Mouse (Mus musculus) CD4-positive, CD25-positive, alpha-beta regulatory T cell, adult 2 months (primary cell): ENCODE data around the gene Ptprc.

Source experiments
- DNase-seq: peaks from one replicate; pipeline ENCODE4 v3.0.0-alpha.2; 2012; ENCODE audit warnings: low read depth, low spot score

Gene Ptprc

GRCm38 (mm10) chr1:138153126-138153525 lies 22.4 kb downstream of the Ptprc start:
- no peak for DNase-seq

- DNase-seq = peak; percentile 73
These were observed 26.7 kb downstream of the Ptprc start for GRCm38 (mm10) chr1:138148844-138149243.

GRCm38 (mm10) chr1:138145571-138145970 lies 29.9 kb downstream of the Ptprc start:
- no peak for DNase-seq

- DNase-seq = peak; percentile 53
These were observed 30.4 kb downstream of the Ptprc start for GRCm38 (mm10) chr1:138145148-138145547.

- DNase-seq = peak; percentile 66
These were observed 31.1 kb downstream of the Ptprc start for GRCm38 (mm10) chr1:138144365-138144764.

- peak; percentile 66 for DNase-seq
These were observed 34.7 kb downstream of the Ptprc start for GRCm38 (mm10) chr1:138140769-138141168.

GRCm38 (mm10) chr1:138137696-138138095 lies 37.8 kb downstream of the Ptprc start:
- DNase-seq = peak; percentile 56

GRCm38 (mm10) chr1:138137024-138137577 lies 38.4 kb downstream of the Ptprc start:
- peak; percentile 53 for DNase-seq

GRCm38 (mm10) chr1:138136373-138136779 lies 39.1 kb downstream of the Ptprc start:
- DNase-seq = peak; percentile 95

- DNase-seq = no peak
These were observed 39.7 kb downstream of the Ptprc start for GRCm38 (mm10) chr1:138135637-138136372.

GRCm38 (mm10) chr1:138135117-138135516 lies 40.4 kb downstream of the Ptprc start:
- no peak for DNase-seq

- DNase-seq = peak; percentile 77
These were observed 41.2 kb downstream of the Ptprc start for GRCm38 (mm10) chr1:138134324-138134723.

GRCm38 (mm10) chr1:138131739-138132138 lies 43.8 kb downstream of the Ptprc start:
- DNase-seq = no peak

GRCm38 (mm10) chr1:138130145-138130544 lies 45.4 kb downstream of the Ptprc start:
- peak; percentile 75 for DNase-seq

GRCm38 (mm10) chr1:138126843-138127242 lies 48.7 kb downstream of the Ptprc start:
- DNase-seq = no peak

- peak; percentile 58 for DNase-seq
These were observed 50.2 kb downstream of the Ptprc start for GRCm38 (mm10) chr1:138125281-138125680.

GRCm38 (mm10) chr1:138123866-138124265 lies 51.6 kb downstream of the Ptprc start:
- DNase-seq = peak; percentile 83

- no peak for DNase-seq
These were observed 55.6 kb downstream of the Ptprc start for GRCm38 (mm10) chr1:138119895-138120294.

GRCm38 (mm10) chr1:138093219-138093618 lies 82.3 kb downstream of the Ptprc start:
- DNase-seq = no peak

GRCm38 (mm10) chr1:138085810-138086209 lies 89.7 kb downstream of the Ptprc start:
- DNase-seq = peak; percentile 51

GRCm38 (mm10) chr1:138083707-138084106 lies 91.8 kb downstream of the Ptprc start:
- no peak for DNase-seq

GRCm38 (mm10) chr1:138080308-138080707 lies 95.2 kb downstream of the Ptprc start:
- no peak for DNase-seq
